Mouse (Mus musculus): ENCODE results near the gene Mitd1.
A peak's percentile ranks its signal among the peaks of the same experiment; 100 is the strongest.

- TF ChIP-seq POLR2A (IDR thresholded peaks at IDR 0.05; ENCODE audit: extremely low read depth, insufficient read depth, low read length): no peak
- TF ChIP-seq CTCF (IDR thresholded peaks at IDR 0.05; ENCODE audit: extremely low read depth, insufficient read depth, low read length): 0 out of 2 replicates have a peak, but pooled peaks have one; percentile 12
These were observed 41.6 kb upstream of the Mitd1 start for GRCm38 (mm10) chr1:37931806-37932205.
